In the genomic region with DNA sequence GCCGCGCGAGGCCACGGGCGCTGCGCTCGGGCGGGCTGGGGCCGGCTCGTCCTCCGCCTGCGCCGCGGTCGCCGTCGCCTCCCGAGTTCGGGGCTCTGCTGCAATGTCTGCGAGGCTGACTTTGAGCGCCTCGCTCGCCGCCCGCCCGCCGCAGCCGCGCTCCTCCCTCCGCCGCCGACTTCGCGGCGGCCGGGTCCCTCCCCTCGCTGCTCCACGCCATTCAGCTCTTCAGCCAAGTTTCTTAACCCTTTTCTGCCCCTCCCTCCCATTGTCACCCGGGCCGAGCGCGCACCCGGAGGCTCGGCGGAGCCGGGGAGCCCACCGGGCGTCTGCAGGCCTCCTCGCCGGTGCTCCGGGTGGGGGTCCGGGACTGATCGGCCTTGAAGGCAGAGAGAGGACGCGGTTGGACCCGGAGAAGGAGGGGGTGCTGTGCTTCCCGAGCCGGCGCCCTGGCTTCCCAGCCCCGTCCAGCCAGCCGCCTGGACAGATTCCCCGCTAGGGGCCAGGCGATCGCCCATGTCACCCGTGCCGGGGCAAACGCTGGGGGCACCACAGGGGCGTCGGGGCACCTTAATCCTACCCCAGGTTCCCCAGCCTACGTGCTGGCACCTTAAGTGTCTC, we compare ENCODE assay signal across 8 mouse cellular contexts. TPM values are rescaled to one million over a fixed set of nuclear protein-coding genes. Genes with fewer than 3 reads are reported as not detected.
DNase-seq lines count a peak whose midpoint lies in the region; ATAC-seq and TF ChIP-seq lines count a peak whose summit lies in the region.

No protein-coding gene starts in this region.

- H3K9ac ChIP-seq in kidney, embryonic 15.5 days = peak overlapping the region; percentile 97
- peak overlapping the region; percentile 95 for H3K9ac ChIP-seq in liver, embryonic 11.5 days (ENCODE audit: low read depth, low read length)

- H3K36me3 ChIP-seq in heart, embryonic 10.5 days = no peaks in the 10 kb centered on the region
- H3K36me3 ChIP-seq in kidney, embryonic 15.5 days = no peaks in the 10 kb centered on the region
- H3K36me3 ChIP-seq in liver, embryonic 11.5 days (ENCODE audit: control insufficient read depth, insufficient read depth, low read length) = no peaks in the 10 kb centered on the region
- no peaks in the 10 kb centered on the region for H3K36me3 ChIP-seq in myocyte (ENCODE audit: control insufficient read depth, insufficient read depth)

- no peak for TF ChIP-seq POLR2A in bone marrow macrophage, adult 2 months (IDR thresholded peaks at IDR 0.05; ENCODE audit: borderline replicate concordance, low read depth, low read length)
- TF ChIP-seq POLR2A in embryonic fibroblast, embryonic 13.5 days (IDR thresholded peaks at IDR 0.05; ENCODE audit: low read depth, low read length) = peak; percentile 74
- peak; percentile 95 for TF ChIP-seq POLR2A in myocyte (IDR thresholded peaks at IDR 0.05; ENCODE audit: insufficient read length, low read depth)

- peak overlapping the region; percentile 74 for H3K4me2 ChIP-seq in kidney, embryonic 15.5 days
- peak overlapping the region; percentile 84 for H3K4me2 ChIP-seq in liver, embryonic 11.5 days
- H3K4me2 ChIP-seq in myocyte (ENCODE audit: low read depth) = peak overlapping the region; percentile 74

- no peaks in the 10 kb centered on the region for H3K9me3 ChIP-seq in heart, embryonic 10.5 days
- no peaks in the 10 kb centered on the region for H3K9me3 ChIP-seq in kidney, embryonic 15.5 days (replicated peaks)
- no peaks in the 10 kb centered on the region for H3K9me3 ChIP-seq in liver, embryonic 11.5 days (ENCODE audit: control insufficient read depth, low read length)

- H3ac ChIP-seq in myocyte (ENCODE audit: control insufficient read depth, insufficient read length) = peak overlapping the region; percentile 97

- H3K27ac ChIP-seq in bone marrow macrophage, adult 2 months (ENCODE audit: insufficient read depth, low read depth, low read length) = peak overlapping the region; percentile 77
- H3K27ac ChIP-seq in embryonic fibroblast, embryonic 13.5 days (ENCODE audit: insufficient read depth, low read length) = peak overlapping the region; percentile 94
- peak overlapping the region; percentile 99 for H3K27ac ChIP-seq in heart, embryonic 10.5 days
- peak overlapping the region; percentile 99 for H3K27ac ChIP-seq in kidney, embryonic 15.5 days
- H3K27ac ChIP-seq in liver, embryonic 11.5 days (ENCODE audit: low read depth, low read length) = peak overlapping the region; percentile 97

- no peaks in the 10 kb centered on the region for H3K27me3 ChIP-seq in heart, embryonic 10.5 days (ENCODE audit: insufficient read depth, poor library complexity, severe bottlenecking)
- H3K27me3 ChIP-seq in kidney, embryonic 15.5 days = no peaks in the 10 kb centered on the region
- H3K27me3 ChIP-seq in liver, embryonic 11.5 days (replicated peaks; ENCODE audit: control insufficient read depth, insufficient read depth, low read length) = no peaks in the 10 kb centered on the region
- H3K27me3 ChIP-seq in myocyte (ENCODE audit: control insufficient read depth, insufficient read depth, insufficient read length) = no peaks in the 10 kb centered on the region

- DNase-seq in A20 (ENCODE audit: low read depth, low spot score) = peak; percentile 84
- peak; percentile 95 for DNase-seq in heart, embryonic 10.5 days (ENCODE audit: low spot score)
- peak; percentile 87 for DNase-seq in liver, embryonic 11.5 days (ENCODE audit: low spot score)
- DNase-seq in spleen, postnatal 4 days (ENCODE audit: low spot score in 2 of 2) = peak; percentile 82 to 92

- peak; percentile 29; the same call in 1 of the 2 replicates for TF ChIP-seq CTCF in bone marrow macrophage, adult 2 months (IDR thresholded peaks at IDR 0.05; ENCODE audit: low read depth, low read length)
- TF ChIP-seq CTCF in embryonic fibroblast, embryonic 13.5 days (IDR thresholded peaks at IDR 0.05; ENCODE audit: borderline replicate concordance, insufficient read depth, low read length) = no peak

- H3K4me3 ChIP-seq in bone marrow macrophage, adult 2 months (ENCODE audit: insufficient read depth, low read length) = peak overlapping the region; percentile 99
- H3K4me3 ChIP-seq in embryonic fibroblast, embryonic 13.5 days (ENCODE audit: insufficient read depth, low read length) = peak overlapping the region; percentile 88
- H3K4me3 ChIP-seq in heart, embryonic 10.5 days = peak overlapping the region; percentile 92
- peak overlapping the region; percentile 94 for H3K4me3 ChIP-seq in kidney, embryonic 15.5 days (replicated peaks)
- H3K4me3 ChIP-seq in liver, embryonic 11.5 days (ENCODE audit: low read depth, low read length) = peak overlapping the region; percentile 76
- H3K4me3 ChIP-seq in myocyte = peak overlapping the region; percentile 50

- H3K4me1 ChIP-seq in bone marrow macrophage, adult 2 months (ENCODE audit: control insufficient read depth, insufficient read depth, low read length) = peaks cover 10% of the 10 kb centered on the region
- peaks cover 2% of the 10 kb centered on the region for H3K4me1 ChIP-seq in embryonic fibroblast, embryonic 13.5 days (ENCODE audit: control insufficient read depth, insufficient read depth, low read length)
- H3K4me1 ChIP-seq in heart, embryonic 10.5 days = peaks cover 15% of the 10 kb centered on the region
- peaks cover 34% of the 10 kb centered on the region for H3K4me1 ChIP-seq in kidney, embryonic 15.5 days
- H3K4me1 ChIP-seq in liver, embryonic 11.5 days (replicated peaks; ENCODE audit: control insufficient read depth, insufficient read depth, low read length) = peaks cover 20% of the 10 kb centered on the region

- WGBS in heart, embryonic 10.5 days = under 1% methylated on average over 68 of the region's 70 CpGs
- WGBS in kidney, embryonic 15.5 days = under 1% methylated on average over 56 of the region's 70 CpGs
- under 1% methylated on average over 61 of the region's 70 CpGs for WGBS in liver, embryonic 11.5 days

- peak; percentile 93 for ATAC-seq in kidney, embryonic 15.5 days (replicated peaks; ENCODE audit: low FRiP score)
- peak; percentile 88 for ATAC-seq in liver, embryonic 11.5 days (replicated peaks; ENCODE audit: low FRiP score)

- peaks cover 40% of the 10 kb centered on the region for H3K79me2 ChIP-seq in myocyte (ENCODE audit: control insufficient read depth, insufficient read depth)

TF ChIP-seq in myocyte, 11 proteins besides CTCF, POLR2A, EP300 and RAD21:
- TF ChIP-seq POLR2AphosphoS2 (IDR thresholded peaks at IDR 0.05; ENCODE audit: insufficient read length, low read depth) = peak; percentile 90
- no peak for TF ChIP-seq TCF12 (IDR thresholded peaks at IDR 0.05; ENCODE audit: insufficient read depth, poor library complexity, severe bottlenecking)
- no peak for TF ChIP-seq E2F4 (IDR thresholded peaks at IDR 0.05; ENCODE audit: insufficient read depth)
- TF ChIP-seq CEBPB (IDR thresholded peaks at IDR 0.05; ENCODE audit: insufficient read depth, poor library complexity, severe bottlenecking) = no peak
- peak; percentile 33 for TF ChIP-seq REST (IDR thresholded peaks at IDR 0.05; ENCODE audit: insufficient read depth, insufficient read length)
- peak in 1 of 3 experiments; percentile 16 for TF ChIP-seq MYOG (IDR thresholded peaks at IDR 0.05; ENCODE audit: control insufficient read depth in 1 of 3, insufficient read depth in 1 of 3, insufficient read length in 2 of 3, low read depth in 2 of 3)
- TF ChIP-seq MAX (IDR thresholded peaks at IDR 0.05; ENCODE audit: low read depth) = no peak
- TF ChIP-seq USF1 (IDR thresholded peaks at IDR 0.05; ENCODE audit: low read depth) = no peak
- TF ChIP-seq MYOD1 (IDR thresholded peaks at IDR 0.05; ENCODE audit: control insufficient read depth in 1 of 3, insufficient read length in 2 of 3, low read depth in 2 of 3) = peak in 1 of 3 experiments; percentile 40
- no peak for TF ChIP-seq SRF (IDR thresholded peaks at IDR 0.05; ENCODE audit: control insufficient read depth, insufficient read length, low read depth)
- no peak for TF ChIP-seq TCF3 (IDR thresholded peaks at IDR 0.05; ENCODE audit: insufficient read length, low read depth)

RNA-seq across cellular contexts. Expression of a gene that starts 0.6 kb away (rescaled TPM):
- 9.2 and 9.6 TPM in 2 replicates for polyA plus RNA-seq in bone marrow macrophage, adult 2 months (2012; ENCODE audit: insufficient read depth, insufficient read length, missing spikeins)
- polyA plus RNA-seq in embryonic fibroblast, embryonic 13.5 days (2011; ENCODE audit: insufficient read length, low read depth, missing spikeins) = 16.0 and 16.3 TPM in 2 replicates
- 22.3 and 31.2 TPM in 2 replicates for polyA plus RNA-seq in heart, embryonic 10.5 days (2016; fragmentation: Nextera tagmentation; extraction: Ambion mirVana)
- polyA plus RNA-seq in kidney, embryonic 15.5 days (2015; fragmentation: Nextera tagmentation; extraction: Ambion mirVana) = 55.0 and 58.3 TPM in 2 replicates
- 35.0 and 37.3 TPM in 2 replicates for polyA plus RNA-seq in liver, embryonic 11.5 days (2014; fragmentation: Nextera tagmentation; extraction: Ambion mirVana)
- 3.9 TPM for polyA plus RNA-seq in myocyte (2012; fragmentation: generic; extraction: Trizol)

Comparison
In these comparisons a context has a peak if more than half of its experiments do, and no peak if none do; other contexts are left out.
1. Peak in every context shown above with its lines: DNase-seq, ATAC-seq, H3K4me3 ChIP-seq and H3K27ac ChIP-seq.